Mouse (Mus musculus) frontal cortex, adult (tissue): ENCODE measurements around the gene Gm9972.
A peak's percentile ranks its signal among the peaks of the same experiment; 100 is the strongest.

ENCODE experiments used
- ATAC-seq: cut with Nextera tagmentation; 2 replicates; pipeline ENCODE4 v1.9.2; 2017; ENCODE audit warnings: mild to moderate bottlenecking, moderate library complexity, mixed read lengths; ENCODE audit not compliant: low TSS enrichment

The Gm9972 gene

DNA sequence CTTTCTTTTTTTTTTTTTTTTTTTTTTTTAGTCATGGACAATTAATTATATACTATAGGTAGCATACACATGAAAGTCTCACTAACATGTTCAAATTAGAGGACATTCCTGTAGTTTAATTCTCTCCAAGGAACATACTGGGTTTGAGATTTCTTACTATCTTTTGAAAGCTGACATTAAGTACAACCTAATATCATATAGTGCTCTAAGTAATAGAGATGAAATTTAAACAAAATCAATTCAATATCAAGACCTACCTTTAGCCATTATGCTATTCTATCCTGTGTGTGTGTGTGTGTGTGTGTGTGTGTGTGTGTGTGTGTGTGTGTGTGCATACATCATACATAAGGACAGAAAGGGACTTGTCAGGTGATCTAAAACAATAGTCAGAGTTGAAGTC, at the start of gene Gm9972:
Gm9972 (plus strand) TSS at position 301 of the 400 bp plus-strand sequence.
- no peak for ATAC-seq

DNA sequence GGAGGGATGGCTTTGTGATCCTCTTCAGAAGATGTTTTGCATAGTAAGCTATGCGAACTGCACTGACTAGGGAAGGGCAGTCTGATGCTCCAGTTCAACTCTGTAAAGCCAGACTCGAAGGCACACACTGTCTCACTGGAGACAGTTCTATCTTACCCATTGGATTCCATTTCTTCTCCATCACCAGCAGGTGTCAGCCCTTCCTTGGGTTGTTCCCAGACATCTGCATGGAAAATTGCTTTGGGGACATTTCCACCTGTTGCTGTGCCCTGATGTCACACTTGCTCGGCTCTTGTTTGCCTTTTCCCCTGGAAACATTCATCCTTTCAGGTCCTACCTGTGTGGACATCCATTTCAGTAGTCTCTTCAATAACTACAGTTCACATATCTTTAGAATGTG, 36.4 kb upstream of the Gm9972 start:
- ATAC-seq, result peak; percentile 85

DNA sequence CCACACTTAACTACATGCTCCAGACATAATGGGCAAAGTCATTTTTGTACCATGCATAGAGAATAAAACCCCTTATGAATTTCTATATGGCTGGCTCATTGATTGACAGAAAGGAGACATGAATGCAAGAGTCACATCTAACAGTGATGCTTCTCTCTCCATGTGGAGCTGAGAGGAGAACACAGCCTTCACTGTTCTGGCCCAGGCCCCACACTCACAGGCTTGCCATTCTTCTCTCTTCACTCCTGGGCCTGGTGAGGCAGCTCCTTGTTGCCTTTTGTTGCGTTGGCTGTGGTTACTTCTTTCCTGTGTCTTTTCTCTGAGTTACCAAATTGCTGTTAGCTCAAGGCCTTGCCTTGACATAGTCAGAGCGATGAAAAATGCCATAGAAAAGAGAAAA, 23.6 kb upstream of the Gm9972 start:
- ATAC-seq, result no peak; the same call in 1 of the 2 replicates

DNA sequence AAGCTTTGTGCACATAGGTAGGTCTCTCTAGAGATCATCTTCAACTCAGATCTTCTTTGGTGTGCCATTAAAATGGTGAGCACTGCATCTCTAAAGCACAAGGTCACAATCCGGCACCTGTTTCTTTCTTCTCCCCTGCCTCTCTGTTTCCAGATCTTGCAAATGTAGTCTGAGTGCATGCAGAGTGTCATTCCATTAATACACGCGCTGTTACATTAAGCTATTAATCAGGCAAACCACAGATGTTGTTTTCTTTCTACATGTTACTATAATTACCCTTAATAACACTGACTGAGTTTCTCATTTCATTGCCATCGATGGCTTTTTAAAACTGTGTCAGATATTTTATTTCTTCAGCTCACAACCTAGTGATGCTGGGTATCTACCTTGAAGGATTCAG, 22.6 kb upstream of the Gm9972 start:
- ATAC-seq, result no peak

DNA sequence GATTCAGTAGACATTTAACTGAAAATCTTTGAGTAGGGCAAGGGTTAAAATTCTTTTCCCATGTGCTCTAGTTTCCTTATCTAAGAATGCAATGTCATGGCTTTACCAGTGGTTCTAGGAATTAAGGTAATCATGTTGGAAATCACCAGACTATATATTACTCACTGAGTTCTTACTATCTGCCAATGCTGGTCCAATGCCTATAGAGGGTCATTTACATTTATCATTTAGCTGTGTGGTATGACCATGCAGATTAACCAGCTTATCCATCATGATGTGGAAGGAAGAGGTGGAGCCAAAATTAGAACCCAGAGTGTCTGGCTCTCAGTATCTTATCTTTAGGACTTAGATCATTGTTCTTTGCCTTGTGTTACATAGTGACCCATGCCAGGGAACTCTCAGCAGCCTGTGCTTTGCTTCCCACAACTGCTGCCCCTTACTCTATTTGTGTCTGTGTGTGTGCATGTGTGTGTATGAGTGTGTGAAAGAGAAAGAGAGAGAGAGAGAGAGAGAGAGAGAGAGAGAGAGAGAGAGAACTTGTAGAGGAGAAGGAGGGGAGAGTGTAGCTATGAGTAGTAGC, 12.3 kb upstream of the Gm9972 start:
- ATAC-seq, result no peak

DNA sequence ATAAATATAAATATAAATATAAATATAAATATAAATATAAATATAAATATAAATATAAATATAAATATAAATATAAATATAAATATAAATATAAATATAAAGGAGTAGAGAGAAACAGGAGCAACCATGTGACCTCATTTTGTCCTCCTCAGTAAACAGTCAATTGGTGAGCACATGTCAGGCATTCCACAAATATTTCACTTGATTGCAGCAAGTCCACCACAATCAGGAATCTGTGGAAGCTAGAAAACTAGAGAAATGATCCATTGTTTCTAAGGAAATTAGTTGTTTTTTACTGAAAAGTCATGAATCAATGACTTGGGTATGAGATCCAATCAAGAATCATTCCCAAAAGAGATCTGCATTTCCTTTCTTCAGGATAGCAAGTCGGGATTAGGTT, 5.7 kb upstream of the Gm9972 start:
- no peak for ATAC-seq

DNA sequence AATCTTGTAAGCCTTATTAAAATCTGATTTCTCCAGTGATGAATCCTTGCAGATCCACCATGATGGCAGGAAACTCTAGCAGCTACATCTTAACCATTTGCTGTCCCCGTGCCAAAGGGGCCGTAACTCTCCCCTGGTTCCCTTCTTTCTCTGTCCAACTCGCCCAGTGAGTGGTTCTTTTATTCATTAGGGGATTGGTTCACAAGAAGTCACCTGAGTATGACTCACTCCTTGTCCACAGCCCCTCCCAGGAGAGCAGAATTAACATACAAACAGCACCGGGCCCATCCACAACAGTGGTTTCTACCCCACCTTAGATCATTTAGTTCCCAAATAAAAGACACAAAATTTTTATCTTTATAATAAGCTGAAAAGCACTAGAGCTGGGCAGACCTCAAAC, 3.4 kb upstream of the Gm9972 start:
- ATAC-seq, result no peak

DNA sequence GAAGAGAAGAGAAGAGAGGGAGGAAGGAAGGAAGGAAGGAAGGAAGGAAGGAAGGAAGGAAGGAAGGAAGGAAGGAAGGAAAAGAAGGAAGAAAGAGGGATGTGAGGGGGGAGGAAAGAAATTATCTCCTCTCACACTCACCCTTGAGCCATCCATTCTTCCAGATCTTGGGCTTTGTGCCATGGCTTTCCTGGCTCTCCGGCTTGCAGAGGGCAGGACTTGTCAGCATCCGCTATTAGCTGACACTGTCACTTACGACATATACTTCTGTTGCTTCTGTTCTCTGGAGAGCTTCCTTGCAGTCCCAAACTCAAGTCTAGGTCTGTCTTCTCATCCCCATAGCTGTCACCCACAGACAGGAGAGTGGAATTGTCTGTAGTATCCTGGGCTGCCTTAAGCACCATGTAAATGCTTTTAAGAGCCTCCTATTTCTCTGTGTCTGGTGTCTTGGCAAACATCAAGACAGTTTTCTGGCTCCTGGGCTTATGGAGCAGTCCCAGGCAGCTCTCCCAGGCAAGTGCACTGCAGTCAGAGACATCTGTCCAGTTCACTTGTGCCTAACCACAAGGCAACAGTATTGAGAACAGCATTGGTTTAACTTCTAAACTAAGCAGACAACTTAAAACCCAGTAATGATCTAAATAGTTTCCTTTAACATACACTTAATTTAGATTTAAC, 10.5 kb downstream of the Gm9972 start:
- no peak; the same call in 1 of the 2 replicates for ATAC-seq

DNA sequence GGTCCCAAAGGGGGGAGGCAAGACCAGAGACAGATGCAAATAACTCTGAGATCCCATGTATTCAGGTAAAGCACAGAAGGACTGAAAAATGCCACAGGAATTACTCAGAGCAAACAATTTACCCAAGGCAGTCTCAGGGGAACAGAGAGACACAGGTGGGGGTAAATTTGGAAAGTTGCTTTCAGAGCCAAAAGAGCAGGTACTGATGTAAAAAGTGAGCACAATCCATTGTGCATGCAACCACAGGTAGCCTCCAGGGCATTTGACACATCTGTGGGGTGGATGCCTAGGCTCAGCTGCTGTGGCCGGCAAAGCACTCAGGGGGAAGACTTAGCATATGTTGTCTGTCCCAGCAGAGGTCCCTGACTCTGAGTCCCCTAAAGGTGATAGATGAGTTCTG, 13.8 kb downstream of the Gm9972 start:
- no peak for ATAC-seq

DNA sequence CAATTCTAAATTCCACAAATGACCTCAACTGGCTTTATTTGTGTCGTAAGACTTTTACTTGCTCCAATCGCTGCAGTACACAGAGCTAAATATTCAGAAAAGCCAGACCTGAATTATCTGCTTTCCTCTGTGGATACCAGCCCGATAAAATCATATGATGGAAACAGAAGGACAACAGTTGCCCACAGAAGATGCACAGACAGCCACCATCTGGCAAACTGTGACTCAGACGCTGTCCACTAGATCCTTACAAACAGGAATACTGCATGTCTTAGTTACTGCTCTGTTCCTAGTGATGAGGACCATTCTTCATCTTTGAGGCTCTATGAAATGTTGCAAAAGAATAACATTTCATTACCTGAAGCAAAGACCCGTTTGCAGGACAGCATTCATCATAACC, 19.4 kb downstream of the Gm9972 start:
- ATAC-seq, result peak; percentile 81

DNA sequence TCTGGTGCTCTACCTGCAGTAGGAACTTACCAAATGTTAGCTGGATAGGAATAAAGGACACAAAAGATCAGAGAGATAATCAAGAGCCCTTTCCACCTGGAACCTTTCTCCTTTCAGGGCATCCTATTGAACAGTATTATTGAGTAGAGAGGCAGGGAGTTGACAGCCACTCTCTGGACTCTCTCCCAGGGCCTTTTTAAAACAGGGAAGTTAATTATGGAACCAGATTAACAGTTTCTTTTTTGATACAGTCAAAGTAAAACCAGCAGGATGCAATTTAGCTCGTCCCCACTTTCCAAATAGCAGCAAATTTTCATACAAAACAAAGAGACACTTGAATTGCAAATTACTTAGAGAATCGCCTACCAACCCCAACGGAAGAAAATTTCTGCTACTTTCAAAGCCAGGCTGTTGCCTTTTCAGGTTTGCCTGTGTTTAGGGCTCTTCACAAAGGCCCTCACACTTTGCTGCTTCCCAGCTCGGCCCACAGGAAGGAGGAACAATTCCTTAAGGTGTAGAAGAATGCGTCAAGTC, 24.0 kb downstream of the Gm9972 start:
- peak; percentile 87 for ATAC-seq

DNA sequence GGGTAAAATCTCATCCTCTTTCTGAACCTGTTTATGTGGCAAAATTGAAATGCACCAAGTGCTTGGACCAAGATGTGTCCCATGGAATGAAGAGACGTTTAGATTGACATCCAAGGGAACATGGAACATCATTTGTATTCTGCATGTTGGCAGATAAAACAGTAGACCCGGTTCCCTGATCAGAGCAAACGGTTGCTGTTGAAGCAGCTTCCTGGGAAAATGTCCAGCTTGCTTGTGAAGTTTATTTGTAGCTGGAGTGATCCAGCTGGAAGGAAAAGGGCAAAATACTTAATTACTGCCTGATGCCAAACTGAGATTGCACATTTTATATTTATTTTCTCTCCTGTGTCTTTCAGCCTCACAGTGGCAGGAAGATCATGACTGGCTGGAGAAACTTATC, 26.7 kb downstream of the Gm9972 start:
- ATAC-seq, result peak; percentile 4; the same call in 1 of the 2 replicates

DNA sequence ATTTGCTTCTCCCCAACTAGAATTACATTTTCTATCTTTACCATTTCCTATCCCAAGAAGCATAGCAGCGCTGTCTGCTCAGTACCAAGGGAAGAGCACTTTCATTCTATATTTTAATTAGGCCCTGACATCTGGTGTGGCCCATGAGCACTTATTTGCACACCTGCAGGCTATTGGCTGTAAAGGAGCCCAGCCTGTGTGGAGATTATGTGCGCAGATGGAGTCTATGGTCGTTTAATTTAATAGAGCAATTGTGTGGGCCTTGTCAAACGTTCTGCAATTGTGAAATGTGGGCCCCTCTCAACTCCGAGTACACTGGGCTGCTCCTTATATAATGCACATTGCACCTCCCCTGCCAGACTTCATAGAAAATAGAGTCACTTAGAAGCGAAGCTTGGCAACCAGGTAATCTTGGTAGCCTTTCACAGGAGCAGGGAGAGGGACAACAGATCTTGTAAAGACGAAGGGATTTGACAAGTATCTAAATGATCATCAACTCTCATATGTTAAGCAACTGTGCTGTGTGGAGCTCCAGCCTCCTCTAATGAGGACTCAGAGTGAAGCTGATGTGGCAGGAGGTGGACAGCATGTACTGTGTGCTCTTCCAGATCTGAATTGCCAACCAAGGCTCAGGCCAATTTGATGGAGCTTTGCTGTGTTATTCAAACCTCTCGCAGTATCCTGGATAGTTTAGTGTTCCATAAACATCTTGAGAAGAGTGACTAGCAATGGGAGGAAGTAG, 50.9 kb downstream of the Gm9972 start:
- ATAC-seq, result no peak
